Mouse (Mus musculus) lung, embryonic 16.5 days (tissue): Measurements from ENCODE around the gene Rgs6. TPM values are rescaled to one million over a fixed set of nuclear protein-coding genes. Genes with fewer than 3 reads are reported as not detected.

Experiments used
- ATAC-seq: fragments of 200-750 bp; cut with Nextera tagmentation; 2 replicates; pipeline ENCODE4 v1.8.0; 2017; ENCODE audit warnings: low read depth, mild to moderate bottlenecking, moderate library complexity
- H3K27ac ChIP-seq: fragments of 300-500 bp; sonication (generic); 2 replicates; pipeline ENCODE4 v1.5.1; 2014; ENCODE audit warnings: mild to moderate bottlenecking, control low read depth, low read length
- H3K27me3 ChIP-seq: fragments of 300-500 bp; sonication (generic); 2 replicates; pipeline ENCODE4 v1.6.1; 2014; ENCODE audit warnings: low read depth, low read length, mixed read lengths; ENCODE audit not compliant: control insufficient read depth, insufficient read depth
- H3K36me3 ChIP-seq: fragments of 300-500 bp; sonication (generic); 2 replicates; pipeline ENCODE4 v1.6.1; 2014; ENCODE audit warnings: low read length; ENCODE audit not compliant: control insufficient read depth, insufficient read depth
- H3K4me1 ChIP-seq: fragments of 300-500 bp; sonication (generic); replicated peaks from 2 replicates; pipeline ENCODE4 v1.6.1; 2014; ENCODE audit warnings: low read length, mixed read lengths; ENCODE audit not compliant: control insufficient read depth, insufficient read depth
- H3K4me2 ChIP-seq: fragments of 300-500 bp; sonication (generic); 2 replicates; pipeline ENCODE4 v1.6.1; 2014; ENCODE audit warnings: low read depth, low read length, control low read depth
- H3K4me3 ChIP-seq: fragments of 300-500 bp; sonication (generic); 2 replicates; pipeline ENCODE4 v1.5.1; 2014; ENCODE audit warnings: mild to moderate bottlenecking, low read length, control low read depth
- H3K9ac ChIP-seq: fragments of 300-500 bp; sonication (generic); 2 replicates; pipeline ENCODE4 v1.6.1; 2014; ENCODE audit warnings: low read length, control low read depth
- H3K9me3 ChIP-seq: fragments of 300-500 bp; sonication (generic); 2 replicates; pipeline ENCODE4 v1.6.1; 2016; ENCODE audit warnings: low read length; ENCODE audit not compliant: control insufficient read depth
- WGBS: fragments of 180-500 bp; shearing (Covaris S2); extraction: QIAGEN DNeasy Blood & Tissue Kit; methylation state at CpG from one replicate; pipeline ENCODE4 v1.1.7; 2014; 5-methylcytosine and 5-hydroxymethylcytosine counted together
- polyA plus RNA-seq: library from polyadenylated mRNA; unstranded; fragments of >200 nt; fragmentation: Nextera tagmentation; extraction: Ambion mirVana; gene quantifications from 2 replicates; pipeline ENCODE4 v1.2.1, GENCODE M21; 2015

Gene Rgs6
- polyA plus RNA-seq, 1 experiment from 2014 or later: 3.0 TPM

DNA sequence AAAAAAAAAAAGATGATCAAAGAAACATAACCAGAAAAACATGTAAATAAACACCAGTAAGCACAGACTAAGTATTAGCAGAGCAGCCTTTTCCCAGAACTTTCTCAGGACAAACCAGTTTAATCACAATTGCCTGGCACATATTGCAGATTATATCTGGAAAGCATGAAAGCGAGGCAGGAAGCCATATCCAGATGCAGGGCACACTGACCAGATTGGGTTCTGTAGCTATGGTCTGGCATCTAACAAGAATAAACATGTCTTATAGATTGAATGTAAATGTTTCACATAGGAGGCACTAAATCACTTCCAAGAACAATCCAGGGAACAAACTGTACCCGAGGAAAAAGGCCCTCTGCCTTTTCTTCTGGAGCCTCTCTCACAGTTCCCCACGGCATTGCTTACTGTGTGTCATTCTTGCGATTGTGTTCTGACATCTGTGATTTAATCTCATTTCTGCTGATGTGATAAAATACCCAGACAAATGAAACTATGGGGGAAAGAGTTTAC, 423.0 kb downstream of the Rgs6 start:
- no peaks in the 10 kb centered on the region for H3K4me1 ChIP-seq
- no peak overlapping the region for H3K27ac ChIP-seq
- H3K9ac ChIP-seq: no peak overlapping the region
- no peak for ATAC-seq
- H3K27me3 ChIP-seq: no peaks in the 10 kb centered on the region
- H3K36me3 ChIP-seq: no peaks in the 10 kb centered on the region
- WGBS: 65% methylated on average over 4 of the region's 4 CpGs
- no peak overlapping the region for H3K4me3 ChIP-seq
- H3K9me3 ChIP-seq: no peaks in the 10 kb centered on the region
- no peak overlapping the region for H3K4me2 ChIP-seq

GRCm38 (mm10) chr12:83013918-83014691, 426.0 kb downstream of the Rgs6 start:
- Histone ChIP-seq H3K27me3 (no peaks in the 10 kb centered on the region), H3K4me2 (no peak overlapping the region), H3K36me3 (no peaks in the 10 kb centered on the region), H3K4me1 (no peaks in the 10 kb centered on the region), H3K27ac (no peak overlapping the region), H3K9me3 (no peaks in the 10 kb centered on the region), H3K4me3 (no peak overlapping the region), H3K9ac (no peak overlapping the region)
- ATAC-seq: peak; percentile 41; the same call in 1 of the 2 replicates
- 45% methylated on average over 4 of the region's 4 CpGs for WGBS

DNA sequence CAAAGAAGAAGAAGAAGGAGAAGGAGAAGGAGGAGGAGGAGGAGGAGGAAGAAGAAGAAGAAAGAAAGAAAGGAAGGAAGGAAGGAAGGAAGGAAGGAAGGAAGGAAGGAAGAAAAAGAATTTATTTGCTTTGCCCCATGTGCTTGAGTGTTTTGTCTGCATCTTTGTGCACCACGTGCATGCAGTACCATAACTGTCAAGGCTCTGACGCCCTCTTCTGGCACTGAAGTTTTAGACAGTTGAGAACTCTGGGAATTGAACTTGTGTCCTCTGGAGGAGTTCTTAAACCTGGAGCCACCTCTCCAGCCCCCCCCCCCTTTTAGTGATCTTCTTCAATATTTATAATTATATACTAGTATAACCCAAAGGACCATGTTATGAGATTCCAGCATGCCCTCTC, 426.8 kb downstream of the Rgs6 start:
- Histone ChIP-seq H3K9ac (no peak overlapping the region), H3K4me1 (no peaks in the 10 kb centered on the region), H3K36me3 (no peaks in the 10 kb centered on the region), H3K27me3 (no peaks in the 10 kb centered on the region), H3K4me2 (no peak overlapping the region), H3K4me3 (no peak overlapping the region), H3K27ac (no peak overlapping the region), H3K9me3 (no peaks in the 10 kb centered on the region)
- ATAC-seq: no peak
- 12% methylated on average over 2 of the region's 2 CpGs for WGBS

DNA sequence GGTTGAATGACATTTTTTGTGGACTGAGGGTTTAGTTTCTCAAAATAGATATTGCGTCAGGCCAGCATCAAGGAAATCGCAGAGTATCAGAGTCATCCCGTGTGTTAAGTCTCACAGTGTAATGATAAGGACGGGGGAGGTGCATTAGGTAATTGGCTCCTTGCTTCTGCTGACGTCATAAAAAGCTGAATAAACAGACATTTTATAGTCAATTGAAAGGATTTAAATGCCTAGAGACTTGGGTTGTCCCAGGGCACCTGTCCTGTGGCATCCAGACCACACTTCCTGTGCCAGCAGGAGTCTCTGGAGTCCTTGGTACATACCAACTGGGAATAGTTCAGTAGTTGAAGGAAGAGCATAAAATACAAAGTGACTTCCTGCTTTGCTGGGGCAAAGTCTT, 427.3 kb downstream of the Rgs6 start:
- H3K36me3 ChIP-seq: no peaks in the 10 kb centered on the region
- WGBS: 53% methylated on average over 5 of the region's 5 CpGs
- H3K4me1 ChIP-seq: no peaks in the 10 kb centered on the region

DNA sequence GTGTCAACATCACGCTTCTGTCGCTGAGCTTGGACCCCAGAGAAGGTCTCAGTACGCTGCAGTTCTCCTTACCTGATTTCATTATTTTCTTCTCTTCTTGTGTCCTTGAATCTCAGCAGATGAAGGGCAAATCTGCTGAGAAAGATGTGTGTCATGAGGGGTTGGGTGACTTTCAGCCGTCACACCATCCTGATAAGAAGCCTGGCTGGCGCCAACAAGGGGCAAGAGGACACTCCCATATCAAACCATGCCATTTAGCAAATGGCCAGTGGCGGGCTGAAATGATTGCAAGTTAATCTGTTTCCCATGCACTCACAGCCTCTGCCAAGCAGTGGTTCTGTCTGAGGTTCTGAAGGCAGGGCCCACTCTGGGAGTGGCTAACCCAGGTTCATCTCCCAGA, 428.4 kb downstream of the Rgs6 start:
- Histone ChIP-seq H3K9ac (no peak overlapping the region), H3K27ac (no peak overlapping the region), H3K4me1 (no peaks in the 10 kb centered on the region), H3K4me3 (no peak overlapping the region), H3K9me3 (no peaks in the 10 kb centered on the region), H3K36me3 (no peaks in the 10 kb centered on the region), H3K4me2 (no peak overlapping the region), H3K27me3 (no peaks in the 10 kb centered on the region)
- 65% methylated on average over 6 of the region's 6 CpGs for WGBS
- ATAC-seq: no peak

More for the DNA sequence above, 427.3 kb downstream of the Rgs6 start:
- H3K4me2 ChIP-seq: no peak overlapping the region
- H3K9me3 ChIP-seq: no peaks in the 10 kb centered on the region
- no peaks in the 10 kb centered on the region for H3K27me3 ChIP-seq
- no peak overlapping the region for H3K27ac ChIP-seq
- ATAC-seq: no peak
- H3K4me3 ChIP-seq: no peak overlapping the region
- H3K9ac ChIP-seq: no peak overlapping the region

- Histone ChIP-seq H3K27me3 (no peaks in the 10 kb centered on the region), H3K9ac (no peak overlapping the region), H3K9me3 (no peaks in the 10 kb centered on the region), H3K4me1 (no peaks in the 10 kb centered on the region), H3K27ac (no peak overlapping the region), H3K4me3 (no peak overlapping the region), H3K4me2 (no peak overlapping the region), H3K36me3 (no peaks in the 10 kb centered on the region)
- WGBS: 3% methylated on average over 3 of the region's 3 CpGs
- no peak for ATAC-seq
Measured at GRCm38 (mm10) chr12:83018005-83018404, 429.9 kb downstream of the Rgs6 start.

DNA sequence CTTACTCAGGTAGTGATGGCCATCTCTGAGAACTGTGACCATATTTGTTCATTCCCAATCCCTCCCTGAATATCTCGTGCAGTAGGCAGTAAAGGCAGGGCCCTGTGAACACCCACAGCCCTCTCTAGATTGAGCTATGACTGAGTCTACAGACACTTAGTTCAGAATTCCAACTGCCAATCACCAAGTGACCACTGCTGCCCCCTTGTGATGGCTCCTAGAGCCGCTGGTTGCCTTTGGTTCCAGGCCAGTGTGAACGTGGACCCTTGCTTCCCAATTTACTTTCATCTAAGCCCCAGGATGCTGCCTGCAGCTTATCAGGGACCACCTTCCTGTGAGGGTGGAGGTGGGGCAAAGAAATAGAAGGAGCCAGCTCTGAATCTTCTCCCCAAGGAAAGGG, 438.9 kb downstream of the Rgs6 start:
- 39% methylated on average over 3 of the region's 3 CpGs for WGBS
- no peak overlapping the region for H3K4me3 ChIP-seq
- ATAC-seq: no peak
- no peak overlapping the region for H3K4me2 ChIP-seq
- no peaks in the 10 kb centered on the region for H3K36me3 ChIP-seq
- H3K4me1 ChIP-seq: no peaks in the 10 kb centered on the region
- no peaks in the 10 kb centered on the region for H3K9me3 ChIP-seq
- no peak overlapping the region for H3K27ac ChIP-seq
- no peaks in the 10 kb centered on the region for H3K27me3 ChIP-seq
- H3K9ac ChIP-seq: no peak overlapping the region

DNA sequence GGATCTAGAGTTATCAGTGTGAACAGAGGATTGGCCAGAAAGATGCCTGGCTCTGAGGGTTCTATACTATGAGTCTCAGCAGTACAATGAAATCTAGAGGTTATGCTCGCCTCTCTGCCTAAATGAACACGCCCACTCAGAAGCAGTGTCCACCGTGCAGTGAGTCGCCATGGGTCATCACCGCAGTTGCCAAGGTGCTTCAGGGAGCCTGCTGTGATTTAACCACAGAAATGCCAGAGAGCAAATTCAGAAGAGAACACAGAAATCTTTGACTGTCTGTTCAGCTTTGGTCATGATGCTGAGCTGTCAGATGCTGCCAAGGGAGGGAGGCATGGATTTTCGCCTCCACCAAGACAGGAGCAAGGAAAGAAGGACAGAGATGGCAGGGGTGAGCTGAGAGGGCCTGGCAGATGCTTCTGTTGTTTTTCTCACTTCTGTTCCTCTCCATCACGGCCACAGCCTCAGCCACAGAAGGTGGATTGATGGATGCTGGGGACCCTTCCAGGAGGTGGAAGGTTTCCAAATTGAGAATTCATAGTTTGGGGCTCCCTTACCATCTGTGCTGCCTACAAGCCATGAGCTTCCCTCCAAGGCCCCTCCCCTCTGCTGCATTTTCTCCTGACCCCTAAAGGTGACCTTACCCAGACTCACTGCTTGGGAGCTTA, 445.2 kb downstream of the Rgs6 start:
- no peak overlapping the region for H3K4me2 ChIP-seq
- H3K36me3 ChIP-seq: no peaks in the 10 kb centered on the region
- no peaks in the 10 kb centered on the region for H3K9me3 ChIP-seq
- no peak overlapping the region for H3K9ac ChIP-seq
- no peak for ATAC-seq
- H3K27ac ChIP-seq: no peak overlapping the region
- H3K27me3 ChIP-seq: no peaks in the 10 kb centered on the region
- no peaks in the 10 kb centered on the region for H3K4me1 ChIP-seq
- H3K4me3 ChIP-seq: no peak overlapping the region
- 53% methylated on average over 7 of the region's 7 CpGs for WGBS

GRCm38 (mm10) chr12:83034859-83035569, 446.9 kb downstream of the Rgs6 start:
- Histone ChIP-seq H3K4me2 (no peak overlapping the region), H3K27ac (no peak overlapping the region), H3K9me3 (no peaks in the 10 kb centered on the region), H3K4me3 (no peak overlapping the region), H3K9ac (no peak overlapping the region), H3K27me3 (no peaks in the 10 kb centered on the region), H3K36me3 (no peaks in the 10 kb centered on the region), H3K4me1 (no peaks in the 10 kb centered on the region)
- WGBS: 71% methylated on average over 3 of the region's 3 CpGs
- ATAC-seq: no peak
